Mouse (Mus musculus): ENCODE data around the gene Gramd4.

DNA sequence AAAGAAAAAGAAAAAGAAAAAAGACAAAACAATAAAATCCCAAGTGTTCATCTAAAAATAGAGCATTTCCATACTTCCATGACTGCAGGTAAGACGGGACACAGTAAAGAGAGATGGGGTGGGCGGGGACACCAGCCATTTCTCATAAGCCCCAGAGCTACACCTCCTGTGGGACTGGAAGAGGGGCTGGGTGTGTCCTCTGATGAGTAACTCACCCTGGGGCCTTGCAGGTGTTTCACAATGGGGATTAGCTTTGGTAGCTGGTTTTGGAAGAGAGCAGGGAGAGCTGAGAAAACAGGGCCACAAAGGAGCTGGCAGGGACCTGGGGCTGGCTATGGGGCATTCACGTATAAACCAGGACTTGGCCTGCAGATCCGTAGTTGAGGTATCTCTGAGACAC is 93.1 kb downstream of the Gramd4 start:
- TF ChIP-seq CTCF (IDR thresholded peaks at IDR 0.05; ENCODE audit: borderline replicate concordance, insufficient read depth, low read depth, low read length) (no peak), POLR2A (IDR thresholded peaks at IDR 0.05; ENCODE audit: borderline replicate concordance, insufficient read depth, low read length) (no peak)

All from cerebellum, adult 2 months (tissue).